Mouse (Mus musculus) embryo, embryonic 11 days (tissue): Measurements from ENCODE around the gene Alox8.

Experiments used
- DNase-seq: peaks from one replicate; pipeline ENCODE4 v3.0.0-alpha.2; 2015

Gene Alox8

GRCm38 (mm10) chr11:69178525-69178924 lies 19.1 kb downstream of the Alox8 start:
- no peak for DNase-seq

- DNase-seq: no peak
These were observed 22.9 kb downstream of the Alox8 start for GRCm38 (mm10) chr11:69174722-69175121.

- DNase-seq: no peak
These were observed 25.0 kb downstream of the Alox8 start for GRCm38 (mm10) chr11:69172606-69173005.

GRCm38 (mm10) chr11:69171626-69172025 lies 26.0 kb downstream of the Alox8 start:
- peak; percentile 59 for DNase-seq

- no peak for DNase-seq
These were observed 28.3 kb downstream of the Alox8 start for GRCm38 (mm10) chr11:69169313-69169712.

GRCm38 (mm10) chr11:69156800-69157199 lies 40.8 kb downstream of the Alox8 start, which contains the start of gene Alox12b:
Alox12b (plus strand) TSS chr11:69156989.
- DNase-seq: peak; percentile 75

GRCm38 (mm10) chr11:69155351-69155750 lies 42.3 kb downstream of the Alox8 start:
- no peak for DNase-seq

GRCm38 (mm10) chr11:69153831-69154230 lies 43.8 kb downstream of the Alox8 start:
- no peak for DNase-seq

GRCm38 (mm10) chr11:69151004-69151403 lies 46.6 kb downstream of the Alox8 start:
- peak; percentile 10 for DNase-seq

- peak; percentile 83 for DNase-seq
These were observed 47.2 kb downstream of the Alox8 start for GRCm38 (mm10) chr11:69150444-69150843.

- DNase-seq: no peak
These were observed 47.9 kb downstream of the Alox8 start for GRCm38 (mm10) chr11:69149728-69150127.

GRCm38 (mm10) chr11:69148451-69148960 lies 49.1 kb downstream of the Alox8 start:
- DNase-seq: no peak

- no peak for DNase-seq
These were observed 50.1 kb downstream of the Alox8 start for GRCm38 (mm10) chr11:69147546-69147945.

- DNase-seq: no peak
These were observed 62.3 kb downstream of the Alox8 start for GRCm38 (mm10) chr11:69135361-69135760.

GRCm38 (mm10) chr11:69134622-69134968 lies 63.0 kb downstream of the Alox8 start:
- no peak for DNase-seq
